Mouse (Mus musculus) embryonic fibroblast, embryonic 13.5 days (primary cell): ENCODE data around the gene Kmt2d.

ENCODE experiments used
- CTCF ChIP-seq: IDR thresholded peaks from 2 replicates; pipeline ENCODE4 v1.5.1; 2011; ENCODE audit warnings: mild to moderate bottlenecking, control low read depth, low read length, moderate library complexity, borderline replicate concordance; ENCODE audit not compliant: insufficient read depth
- POLR2A ChIP-seq: IDR thresholded peaks from 2 replicates; pipeline ENCODE4 v1.6.1; 2011; ENCODE audit warnings: low read depth, mild to moderate bottlenecking, control low read depth, low read length, moderate library complexity

DNA sequence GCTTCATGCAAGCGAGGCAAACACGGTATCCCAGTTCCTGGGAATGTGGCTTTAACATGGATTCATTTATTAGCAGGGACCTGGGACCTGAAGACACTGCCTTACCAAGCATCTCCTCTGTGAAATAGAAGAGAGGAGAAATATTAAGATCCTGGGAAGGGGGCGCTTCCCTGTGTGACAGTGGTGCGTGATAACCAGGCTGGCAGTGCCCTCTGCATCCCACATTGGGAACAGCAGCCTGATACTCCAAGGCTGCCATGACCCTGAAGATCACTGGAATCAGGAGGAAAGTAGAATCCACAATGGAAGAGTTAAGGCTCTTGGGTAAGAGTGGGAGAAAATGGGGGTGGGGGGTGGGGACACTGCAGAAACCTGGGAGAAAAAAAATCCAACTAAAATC, 83.1 kb downstream of the Kmt2d start:
- TF ChIP-seq CTCF (peak; percentile 88; the same call in 1 of the 2 replicates), POLR2A (no peak)
